8 mouse cellular contexts compared by ENCODE assay signal in genomic region chr11:96916885-96917396, GRCm38 (mm10). TPM values are rescaled to one million over a fixed set of nuclear protein-coding genes. Genes with fewer than 3 reads are reported as not detected.
DNase-seq lines count a peak whose midpoint lies in the region; ATAC-seq and TF ChIP-seq lines count a peak whose summit lies in the region.

No protein-coding gene starts in this region.

- peaks cover 12% of the 10 kb centered on the region for H3K4me1 ChIP-seq in heart, embryonic 12.5 days (replicated peaks)
- peaks cover 0 to 4% of the 10 kb centered on the region in 2 experiments; a peak in 1 of 4 replicates for H3K4me1 ChIP-seq in ES-E14 (ENCODE audit: control insufficient read depth in 2 of 2, insufficient read depth in 2 of 2, low read length in 2 of 2, poor library complexity in 1 of 2)
- peaks cover 14% of the 10 kb centered on the region for H3K4me1 ChIP-seq in hindbrain, embryonic 12.5 days
- peaks cover 23% of the 10 kb centered on the region for H3K4me1 ChIP-seq in midbrain, embryonic 10.5 days

- no peak for DNase-seq in heart, postnatal 14 days
- DNase-seq in ES-E14 (ENCODE audit: low read depth, low spot score): no peak
- no peak for DNase-seq in midbrain, embryonic 10.5 days (ENCODE audit: low spot score)
- no peak for DNase-seq in frontal cortex, postnatal 36 days (ENCODE audit: low spot score in 2 of 2)
- no peak for DNase-seq in gastrocnemius, adult 8-10 months (ENCODE audit: low spot score in 2 of 2)

- peak; percentile 0; the same call in 1 of the 2 replicates for ATAC-seq in heart, embryonic 12.5 days (ENCODE audit: insufficient number of reproducible peaks, low FRiP score)
- ATAC-seq in hindbrain, embryonic 12.5 days (ENCODE audit: low FRiP score): no peak; the same call in 1 of the 2 replicates
- no peak for ATAC-seq in granulocyte monocyte progenitor cell, adult 5-6 weeks (replicated peaks; ENCODE audit: poor library complexity, severe bottlenecking)

- H3K27me3 ChIP-seq in heart, embryonic 12.5 days (replicated peaks): 0 out of 2 replicates have a peak, but pooled peaks cover 3% of the 10 kb centered on the region
- H3K27me3 ChIP-seq in hindbrain, embryonic 12.5 days: 0 out of 2 replicates have a peak, but pooled peaks cover 5% of the 10 kb centered on the region
- H3K27me3 ChIP-seq in midbrain, embryonic 10.5 days (ENCODE audit: low read depth, poor library complexity, severe bottlenecking): peaks cover 9% of the 10 kb centered on the region

- intact Hi-C loops in heart, postnatal 14 days (cut with DNase I): loop anchor here (1.0 to 2.0 kb wide), 3 partner anchors 22 to 110 kb away; no protein-coding TSS in a partner anchor

- H3K27ac ChIP-seq in heart, embryonic 12.5 days (ENCODE audit: poor library complexity, severe bottlenecking): 0 out of 2 replicates have a peak overlapping the region, but pooled peaks have one; percentile 1
- H3K27ac ChIP-seq in ES-E14 (ENCODE audit: insufficient read depth, low read depth, low read length, poor library complexity, severe bottlenecking): no peak overlapping the region
- H3K27ac ChIP-seq in hindbrain, embryonic 12.5 days: no peak overlapping the region
- peak overlapping the region; percentile 90 for H3K27ac ChIP-seq in midbrain, embryonic 10.5 days (replicated peaks)

- H3K36me3 ChIP-seq in heart, embryonic 12.5 days: peaks cover 7% of the 10 kb centered on the region
- peaks cover 11% of the 10 kb centered on the region; the same call in 1 of the 2 replicates for H3K36me3 ChIP-seq in ES-E14 (ENCODE audit: control insufficient read depth, insufficient read depth, low read length, poor library complexity, severe bottlenecking)
- peaks cover 13% of the 10 kb centered on the region; the same call in 1 of the 2 replicates for H3K36me3 ChIP-seq in hindbrain, embryonic 12.5 days
- peaks cover 21% of the 10 kb centered on the region for H3K36me3 ChIP-seq in midbrain, embryonic 10.5 days

- no peaks in the 10 kb centered on the region for H3K9me3 ChIP-seq in heart, embryonic 12.5 days (replicated peaks)
- H3K9me3 ChIP-seq in ES-E14 (ENCODE audit: control insufficient read depth, insufficient read depth, low read depth, low read length): no peaks in the 10 kb centered on the region
- no peaks in the 10 kb centered on the region for H3K9me3 ChIP-seq in hindbrain, embryonic 12.5 days (replicated peaks)
- no peaks in the 10 kb centered on the region for H3K9me3 ChIP-seq in midbrain, embryonic 10.5 days (replicated peaks)

- in situ Hi-C loops in ES-E14 (cut with MboI; ENCODE audit: low sequenced_read_pairs in 2 of 2, unreplicated experiment in 2 of 2): no loop called here

- H3K9ac ChIP-seq in heart, embryonic 12.5 days: no peak overlapping the region; the same call in 1 of the 2 replicates
- H3K9ac ChIP-seq in ES-E14 (ENCODE audit: insufficient read depth, low read depth, low read length, poor library complexity, severe bottlenecking): peak overlapping the region; percentile 44; the same call in 1 of the 2 replicates
- no peak overlapping the region for H3K9ac ChIP-seq in hindbrain, embryonic 12.5 days

- H3K4me2 ChIP-seq in heart, embryonic 12.5 days: peak overlapping the region; percentile 94
- H3K4me2 ChIP-seq in hindbrain, embryonic 12.5 days (replicated peaks): peak overlapping the region; percentile 41

- 31% methylated on average over 13 of the region's 13 CpGs for WGBS in heart, embryonic 12.5 days
- 29% methylated on average over 12 of the region's 13 CpGs for WGBS in hindbrain, embryonic 12.5 days
- 35% methylated on average over 13 of the region's 13 CpGs for WGBS in midbrain, embryonic 10.5 days

- H3K4me3 ChIP-seq in heart, embryonic 12.5 days: peak overlapping the region; percentile 92
- peak overlapping the region; percentile 18 to 37; a peak in 3 of 4 replicates for H3K4me3 ChIP-seq in ES-E14 (ENCODE audit: insufficient read depth in 1 of 2, low read depth in 1 of 2, low read length in 2 of 2, poor library complexity in 1 of 2, severe bottlenecking in 1 of 2)
- peak overlapping the region; percentile 87; the same call in 1 of the 2 replicates for H3K4me3 ChIP-seq in hindbrain, embryonic 12.5 days
- H3K4me3 ChIP-seq in midbrain, embryonic 10.5 days: peak overlapping the region; percentile 87

TF ChIP-seq in ES-E14, 5 proteins besides CTCF, POLR2A, EP300 and RAD21:
- TF ChIP-seq ZC3H11A (IDR thresholded peaks at IDR 0.05; ENCODE audit: borderline replicate concordance, low read depth, low read length): no peak
- TF ChIP-seq ZNF384 (IDR thresholded peaks at IDR 0.05; ENCODE audit: low read depth, low read length): peak; percentile 79

RNA-seq across cellular contexts. Expression of gene Cdk5rap3, which starts 0.6 kb away (rescaled TPM):
- polyA plus RNA-seq in heart, embryonic 12.5 days (2016; fragmentation: Nextera tagmentation; extraction: Ambion mirVana): 52.3 and 58.0 TPM in 2 replicates
- total RNA-seq in heart, postnatal 14 days (2021): 10 to 100 TPM; 22.3 to 23.3 TPM
- 87.5 and 134 TPM in 2 replicates for total RNA-seq in ES-E14 (2012; rRNA removed)
- 98.8 and 98.9 TPM in 2 replicates for polyA plus RNA-seq in hindbrain, embryonic 12.5 days (2016; fragmentation: Nextera tagmentation; extraction: Ambion mirVana)
- polyA plus RNA-seq in midbrain, embryonic 10.5 days (2016; fragmentation: Nextera tagmentation; extraction: Ambion mirVana): 116 and 120 TPM in 2 replicates
- 10 to 100 TPM; 23.0 to 30.7 (median 27.9) TPM for total RNA-seq in gastrocnemius, adult 8-10 months (2022)
- 53.6 and 66.7 TPM in 2 replicates for total RNA-seq in granulocyte monocyte progenitor cell, adult 5-6 weeks (2014; fragmentation: Nextera tagmentation)
- 68.4 and 68.9 TPM in 2 replicates for total RNA-seq in granulocyte monocyte progenitor cell, adult 5-6 weeks (2017)

RNA-seq across cellular contexts. Expression of gene Prr15l, which starts 11.0 kb away (rescaled TPM):
- polyA plus RNA-seq in heart, embryonic 12.5 days (2016; fragmentation: Nextera tagmentation; extraction: Ambion mirVana): 0.46 and 0.51 TPM in 2 replicates
- 1 to 10 TPM in 1 of 2 experiments, under 1 TPM in 1; 0.88 to 1.8 TPM for total RNA-seq in heart, postnatal 14 days (2021)
- total RNA-seq in ES-E14 (2012; rRNA removed): 0.67 and 1.2 TPM in 2 replicates
- polyA plus RNA-seq in hindbrain, embryonic 12.5 days (2016; fragmentation: Nextera tagmentation; extraction: Ambion mirVana): 0.53 and 1.5 TPM in 2 replicates
- polyA plus RNA-seq in midbrain, embryonic 10.5 days (2016; fragmentation: Nextera tagmentation; extraction: Ambion mirVana): 0.04 and 0.05 TPM in 2 replicates
- total RNA-seq in gastrocnemius, adult 8-10 months (2022): not detected
- not detected in 2 replicates for total RNA-seq in granulocyte monocyte progenitor cell, adult 5-6 weeks (2014; fragmentation: Nextera tagmentation)
- 0.67 TPM in 1 of 2 replicates, not detected in the other for total RNA-seq in granulocyte monocyte progenitor cell, adult 5-6 weeks (2017)

RNA-seq across cellular contexts. Expression of gene Pnpo, which starts 26.8 kb away (rescaled TPM):
- 37.7 and 40.5 TPM in 2 replicates for polyA plus RNA-seq in heart, embryonic 12.5 days (2016; fragmentation: Nextera tagmentation; extraction: Ambion mirVana)
- total RNA-seq in heart, postnatal 14 days (2021): 10 to 100 TPM; 14.1 to 15.0 TPM
- total RNA-seq in ES-E14 (2012; rRNA removed): 24.0 and 27.7 TPM in 2 replicates
- 21.5 and 22.5 TPM in 2 replicates for polyA plus RNA-seq in hindbrain, embryonic 12.5 days (2016; fragmentation: Nextera tagmentation; extraction: Ambion mirVana)
- 28.2 and 32.1 TPM in 2 replicates for polyA plus RNA-seq in midbrain, embryonic 10.5 days (2016; fragmentation: Nextera tagmentation; extraction: Ambion mirVana)
- total RNA-seq in gastrocnemius, adult 8-10 months (2022): 1 to 10 TPM; 7.4 to 9.3 (median 8.0) TPM
- total RNA-seq in granulocyte monocyte progenitor cell, adult 5-6 weeks (2014; fragmentation: Nextera tagmentation): 30.1 and 31.9 TPM in 2 replicates
- total RNA-seq in granulocyte monocyte progenitor cell, adult 5-6 weeks (2017): 35.0 and 42.1 TPM in 2 replicates

Comparison
In these comparisons a context has a peak if more than half of its experiments do, and no peak if none do; other contexts are left out.
1. H3K27ac ChIP-seq: peak in heart, embryonic 12.5 days (single experiment) and midbrain, embryonic 10.5 days (single experiment); none in ES-E14 (single experiment) and hindbrain, embryonic 12.5 days (single experiment).
2. H3K4me3 ChIP-seq: peak in every context shown above with its lines; median percentile 92 in heart, embryonic 12.5 days; 87 in hindbrain, embryonic 12.5 days; 87 in midbrain, embryonic 10.5 days; 28 in ES-E14.